Mouse (Mus musculus): Measurements from ENCODE around the gene Cacna1g. TPM values are rescaled to one million over a fixed set of nuclear protein-coding genes. Genes with fewer than 3 reads are reported as not detected.

Gene Cacna1g
- polyA plus RNA-seq, 1 experiment: 232 TPM

DNA sequence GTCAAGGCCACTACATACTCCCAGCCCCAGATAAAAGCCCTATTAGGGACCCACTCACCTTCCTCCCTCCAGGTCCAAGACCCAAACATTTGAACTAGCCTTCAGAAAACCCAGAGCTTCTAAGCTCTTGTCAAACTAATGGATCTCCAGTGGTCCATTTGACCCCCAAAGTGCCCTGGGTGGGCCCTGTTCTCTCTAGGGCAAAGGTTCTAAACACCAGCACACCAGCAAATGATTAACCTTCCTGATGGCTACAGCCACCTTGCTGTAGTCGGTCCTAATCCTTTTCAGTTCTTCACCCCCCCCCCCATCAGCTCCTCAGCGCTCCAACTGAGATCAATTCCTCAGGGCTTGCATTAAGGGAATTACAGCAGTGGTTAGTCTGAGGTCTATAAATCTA, 9.8 kb downstream of the Cacna1g start:
- no peak for DNase-seq (ENCODE audit: low read depth)
- TF ChIP-seq CTCF (IDR thresholded peaks at IDR 0.05; ENCODE audit: borderline replicate concordance, extremely low read depth, insufficient read depth, insufficient read length) (no peak), POLR2A (IDR thresholded peaks at IDR 0.05; ENCODE audit: borderline replicate concordance, extremely low read depth, insufficient read depth, insufficient read length, poor library complexity, severe bottlenecking) (no peak)

DNA sequence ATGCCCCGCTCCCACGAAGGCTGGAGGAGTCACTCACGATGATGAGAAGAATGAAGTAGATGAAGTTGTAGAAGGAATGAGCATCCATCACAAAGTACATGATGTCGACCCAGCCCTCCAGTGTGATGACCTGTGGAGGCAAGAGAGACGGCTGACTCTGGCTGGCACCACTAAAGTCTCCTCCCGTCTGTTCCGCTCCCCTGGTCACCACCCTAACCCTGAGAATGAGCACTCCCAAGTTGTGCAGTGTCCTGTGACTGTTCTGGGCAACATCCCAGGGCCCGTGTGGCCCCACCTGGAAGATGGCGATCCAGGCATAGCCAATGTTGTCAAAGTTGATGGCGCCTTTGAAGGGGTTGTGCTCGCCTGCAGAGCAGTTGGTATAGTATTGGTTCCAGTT, 12.1 kb downstream of the Cacna1g start:
- TF ChIP-seq POLR2A (IDR thresholded peaks at IDR 0.05; ENCODE audit: borderline replicate concordance, extremely low read depth, insufficient read depth, insufficient read length, poor library complexity, severe bottlenecking): no peak
- TF ChIP-seq CTCF (IDR thresholded peaks at IDR 0.05; ENCODE audit: borderline replicate concordance, extremely low read depth, insufficient read depth, insufficient read length): no peak
- no peak for DNase-seq (ENCODE audit: low read depth)

GRCm38 (mm10) chr11:94457001-94457400, 17.0 kb downstream of the Cacna1g start:
- TF ChIP-seq POLR2A (IDR thresholded peaks at IDR 0.05; ENCODE audit: borderline replicate concordance, extremely low read depth, insufficient read depth, insufficient read length, poor library complexity, severe bottlenecking): no peak
- TF ChIP-seq CTCF (IDR thresholded peaks at IDR 0.05; ENCODE audit: borderline replicate concordance, extremely low read depth, insufficient read depth, insufficient read length): no peak
- DNase-seq (ENCODE audit: low read depth): no peak

- no peak for DNase-seq (ENCODE audit: low read depth)
- no peak for TF ChIP-seq CTCF (IDR thresholded peaks at IDR 0.05; ENCODE audit: borderline replicate concordance, extremely low read depth, insufficient read depth, insufficient read length)
- TF ChIP-seq POLR2A (IDR thresholded peaks at IDR 0.05; ENCODE audit: borderline replicate concordance, extremely low read depth, insufficient read depth, insufficient read length, poor library complexity, severe bottlenecking): no peak
Observed at GRCm38 (mm10) chr11:94456347-94456746, 17.7 kb downstream of the Cacna1g start.

DNA sequence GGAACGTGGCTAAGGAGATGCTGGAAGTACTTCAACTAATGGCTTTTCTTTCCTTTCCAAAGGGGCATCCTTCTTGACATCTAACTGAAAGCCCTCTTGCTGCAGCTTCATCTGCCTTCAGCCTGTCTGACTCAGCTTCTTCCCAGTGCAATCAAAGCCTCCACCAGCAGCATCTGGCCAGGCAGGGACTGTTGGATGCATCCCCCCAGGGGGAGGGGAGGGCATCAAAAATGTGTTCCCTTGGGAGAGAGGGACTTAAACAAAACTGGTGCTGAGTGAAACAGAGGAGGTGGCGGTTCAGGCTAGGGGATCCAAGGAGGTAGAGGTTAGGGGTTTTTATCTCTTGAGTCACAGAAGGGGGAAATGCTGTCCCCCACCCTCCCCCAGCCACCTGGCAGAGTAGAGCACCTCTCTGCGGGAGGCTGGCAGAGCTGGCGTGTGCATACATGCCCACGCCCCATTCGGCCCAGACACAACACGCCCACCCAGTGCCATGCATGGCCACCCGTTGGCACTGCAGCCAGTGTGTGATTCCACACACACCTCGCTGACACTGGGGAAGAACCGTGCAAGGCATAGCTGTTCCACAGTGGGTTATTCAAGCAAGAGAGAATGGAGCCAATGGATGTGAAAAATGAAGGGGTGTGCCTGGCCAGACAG, 18.7 kb downstream of the Cacna1g start:
- DNase-seq (ENCODE audit: low read depth): no peak
- TF ChIP-seq CTCF (IDR thresholded peaks at IDR 0.05; ENCODE audit: borderline replicate concordance, extremely low read depth, insufficient read depth, insufficient read length): no peak
- no peak for TF ChIP-seq POLR2A (IDR thresholded peaks at IDR 0.05; ENCODE audit: borderline replicate concordance, extremely low read depth, insufficient read depth, insufficient read length, poor library complexity, severe bottlenecking)

DNA sequence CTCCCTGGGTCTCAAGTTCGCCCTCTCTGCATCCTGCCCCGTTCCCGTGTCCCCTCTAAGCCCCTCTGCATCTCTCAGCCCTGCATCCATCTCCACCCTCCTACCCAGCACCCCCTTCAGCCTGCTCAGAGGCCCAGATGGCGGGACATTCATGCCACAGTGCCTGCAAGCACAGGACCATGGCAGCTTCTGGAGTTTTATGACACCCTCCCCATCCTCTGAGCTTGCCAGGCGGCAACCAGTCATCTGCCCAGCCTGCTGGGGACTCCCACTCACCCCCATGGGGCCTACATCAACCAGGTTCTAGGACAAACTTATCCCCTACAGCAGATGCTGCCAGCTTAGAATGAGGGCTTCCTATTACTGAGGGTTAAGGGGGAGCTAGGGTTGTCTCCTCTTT, 19.2 kb downstream of the Cacna1g start:
- TF ChIP-seq POLR2A (IDR thresholded peaks at IDR 0.05; ENCODE audit: borderline replicate concordance, extremely low read depth, insufficient read depth, insufficient read length, poor library complexity, severe bottlenecking): no peak
- no peak for TF ChIP-seq CTCF (IDR thresholded peaks at IDR 0.05; ENCODE audit: borderline replicate concordance, extremely low read depth, insufficient read depth, insufficient read length)
- DNase-seq (ENCODE audit: low read depth): no peak

GRCm38 (mm10) chr11:94451091-94451773, 22.8 kb downstream of the Cacna1g start:
- no peak for DNase-seq (ENCODE audit: low read depth)
- TF ChIP-seq POLR2A (IDR thresholded peaks at IDR 0.05; ENCODE audit: borderline replicate concordance, extremely low read depth, insufficient read depth, insufficient read length, poor library complexity, severe bottlenecking) (no peak), CTCF (IDR thresholded peaks at IDR 0.05; ENCODE audit: borderline replicate concordance, extremely low read depth, insufficient read depth, insufficient read length) (no peak)

GRCm38 (mm10) chr11:94449886-94450285, 24.1 kb downstream of the Cacna1g start:
- no peak for TF ChIP-seq POLR2A (IDR thresholded peaks at IDR 0.05; ENCODE audit: borderline replicate concordance, extremely low read depth, insufficient read depth, insufficient read length, poor library complexity, severe bottlenecking)
- TF ChIP-seq CTCF (IDR thresholded peaks at IDR 0.05; ENCODE audit: borderline replicate concordance, extremely low read depth, insufficient read depth, insufficient read length): no peak
- DNase-seq (ENCODE audit: low read depth): peak; percentile 69

- DNase-seq (ENCODE audit: low read depth): peak; percentile 73
- TF ChIP-seq CTCF (IDR thresholded peaks at IDR 0.05; ENCODE audit: borderline replicate concordance, extremely low read depth, insufficient read depth, insufficient read length): no peak
- no peak for TF ChIP-seq POLR2A (IDR thresholded peaks at IDR 0.05; ENCODE audit: borderline replicate concordance, extremely low read depth, insufficient read depth, insufficient read length, poor library complexity, severe bottlenecking)
Observed at GRCm38 (mm10) chr11:94449239-94449638, 24.8 kb downstream of the Cacna1g start.

GRCm38 (mm10) chr11:94447017-94447416, 27.0 kb downstream of the Cacna1g start:
- DNase-seq (ENCODE audit: low read depth): peak; percentile 74
- no peak for TF ChIP-seq POLR2A (IDR thresholded peaks at IDR 0.05; ENCODE audit: borderline replicate concordance, extremely low read depth, insufficient read depth, insufficient read length, poor library complexity, severe bottlenecking)
- TF ChIP-seq CTCF (IDR thresholded peaks at IDR 0.05; ENCODE audit: borderline replicate concordance, extremely low read depth, insufficient read depth, insufficient read length): no peak

DNA sequence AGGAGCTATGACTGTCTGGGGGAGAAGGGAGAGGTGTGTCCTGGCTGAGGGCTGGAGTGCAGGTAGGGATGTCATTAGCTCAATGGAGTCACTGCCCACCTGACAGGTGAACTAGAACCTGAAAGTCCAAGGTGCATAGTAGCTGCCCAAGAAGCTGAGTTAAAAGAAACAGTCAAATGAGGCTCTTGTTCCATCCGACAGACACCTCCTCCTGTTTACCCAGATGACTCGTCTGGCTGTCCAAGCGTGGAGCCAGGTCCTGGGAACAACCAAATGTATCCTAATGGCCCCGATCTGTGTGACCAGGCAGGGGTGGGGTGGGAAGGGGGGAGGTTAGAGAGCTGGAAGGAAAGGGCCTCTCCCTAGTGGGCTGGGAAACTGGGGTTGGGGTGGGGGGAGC, 28.7 kb downstream of the Cacna1g start:
- TF ChIP-seq POLR2A (IDR thresholded peaks at IDR 0.05; ENCODE audit: borderline replicate concordance, extremely low read depth, insufficient read depth, insufficient read length, poor library complexity, severe bottlenecking) (no peak), CTCF (IDR thresholded peaks at IDR 0.05; ENCODE audit: borderline replicate concordance, extremely low read depth, insufficient read depth, insufficient read length) (no peak)
- no peak for DNase-seq (ENCODE audit: low read depth)

DNA sequence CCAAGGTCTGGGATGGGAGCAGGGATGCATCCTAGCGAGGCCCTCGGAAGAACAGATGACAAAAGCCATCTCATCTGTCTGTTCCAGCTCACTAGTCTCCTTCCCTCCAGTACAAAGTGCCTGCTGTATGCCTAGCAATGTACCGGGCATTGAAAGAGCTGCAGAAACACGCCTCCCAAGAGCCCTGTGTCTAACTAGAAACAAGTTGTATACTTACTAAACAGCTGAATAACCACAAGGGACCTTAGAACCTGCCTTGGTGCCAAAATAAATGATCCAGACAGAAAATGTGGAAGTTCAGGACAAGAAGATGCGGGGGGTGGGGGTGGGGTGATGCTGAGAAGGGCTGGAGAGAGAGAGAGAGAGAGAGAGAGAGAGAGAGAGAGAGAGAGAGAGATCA, 29.2 kb downstream of the Cacna1g start:
- no peak for DNase-seq (ENCODE audit: low read depth)
- TF ChIP-seq POLR2A (IDR thresholded peaks at IDR 0.05; ENCODE audit: borderline replicate concordance, extremely low read depth, insufficient read depth, insufficient read length, poor library complexity, severe bottlenecking): no peak
- TF ChIP-seq CTCF (IDR thresholded peaks at IDR 0.05; ENCODE audit: borderline replicate concordance, extremely low read depth, insufficient read depth, insufficient read length): no peak
